Mouse (Mus musculus): ENCODE measurements around the gene Cdc14a. TPM values are rescaled to one million over a fixed set of nuclear protein-coding genes. Genes with fewer than 3 reads are reported as not detected.

Gene Cdc14a
- polyA plus RNA-seq, 1 experiment from 2014 or later = 3.4 TPM

- Histone ChIP-seq H3K4me2 (no peak overlapping the region), H3K36me3 (no peaks in the 10 kb centered on the region), H3K9me3 (no peaks in the 10 kb centered on the region), H3K4me3 (no peak overlapping the region), H3K9ac (no peak overlapping the region), H3K27ac (replicated peaks) (no peak overlapping the region), H3K4me1 (replicated peaks) (no peaks in the 10 kb centered on the region), H3K27me3 (no peaks in the 10 kb centered on the region)
- 63% methylated on average over 8 of the region's 8 CpGs for WGBS
- ATAC-seq (ENCODE audit: low FRiP score, low read depth) = peak; percentile 63; the same call in 1 of the 2 replicates
Measured at GRCm38 (mm10) chr3:116277146-116277545, 146.7 kb downstream of the Cdc14a start.

- Histone ChIP-seq H3K9me3 (no peaks in the 10 kb centered on the region), H3K27me3 (no peaks in the 10 kb centered on the region), H3K4me1 (replicated peaks) (no peaks in the 10 kb centered on the region), H3K36me3 (no peaks in the 10 kb centered on the region), H3K4me3 (no peak overlapping the region), H3K9ac (no peak overlapping the region), H3K27ac (replicated peaks) (no peak overlapping the region), H3K4me2 (no peak overlapping the region)
- ATAC-seq (ENCODE audit: low FRiP score, low read depth) = no peak
- 92% methylated on average over 6 of the region's 6 CpGs for WGBS
Measured at GRCm38 (mm10) chr3:116271679-116272078, 152.2 kb downstream of the Cdc14a start.

GRCm38 (mm10) chr3:116267036-116267654 is 156.7 kb downstream of the Cdc14a start:
- 0 out of 2 replicates have a peak, but pooled peaks have one; percentile 23 for ATAC-seq (ENCODE audit: low FRiP score, low read depth)
- no peak overlapping the region for H3K27ac ChIP-seq (replicated peaks)
- H3K9ac ChIP-seq = no peak overlapping the region
- 89% methylated on average over 2 of the region's 2 CpGs for WGBS
- H3K27me3 ChIP-seq = no peaks in the 10 kb centered on the region
- no peak overlapping the region for H3K4me2 ChIP-seq
- no peaks in the 10 kb centered on the region for H3K4me1 ChIP-seq (replicated peaks)
- no peaks in the 10 kb centered on the region for H3K36me3 ChIP-seq
- no peaks in the 10 kb centered on the region for H3K9me3 ChIP-seq
- no peak overlapping the region for H3K4me3 ChIP-seq

GRCm38 (mm10) chr3:116266360-116266759 is 157.5 kb downstream of the Cdc14a start:
- WGBS = 80% methylated on average over 3 of the region's 3 CpGs
- no peak overlapping the region for H3K4me3 ChIP-seq
- H3K4me1 ChIP-seq (replicated peaks) = no peaks in the 10 kb centered on the region
- ATAC-seq (ENCODE audit: low FRiP score, low read depth) = no peak
- no peaks in the 10 kb centered on the region for H3K9me3 ChIP-seq
- no peaks in the 10 kb centered on the region for H3K36me3 ChIP-seq
- H3K27ac ChIP-seq (replicated peaks) = no peak overlapping the region
- no peaks in the 10 kb centered on the region for H3K27me3 ChIP-seq
- H3K9ac ChIP-seq = no peak overlapping the region
- H3K4me2 ChIP-seq = no peak overlapping the region

GRCm38 (mm10) chr3:116263977-116264376 is 159.9 kb downstream of the Cdc14a start:
- no peak overlapping the region for H3K9ac ChIP-seq
- H3K36me3 ChIP-seq = no peaks in the 10 kb centered on the region
- no peak overlapping the region for H3K27ac ChIP-seq (replicated peaks)
- no peaks in the 10 kb centered on the region for H3K27me3 ChIP-seq
- 89% methylated on average over 1 of the region's 1 CpGs for WGBS
- H3K4me1 ChIP-seq (replicated peaks) = no peaks in the 10 kb centered on the region
- ATAC-seq (ENCODE audit: low FRiP score, low read depth) = no peak
- no peak overlapping the region for H3K4me3 ChIP-seq
- H3K4me2 ChIP-seq = no peak overlapping the region
- H3K9me3 ChIP-seq = no peaks in the 10 kb centered on the region

GRCm38 (mm10) chr3:116263061-116263460 is 160.8 kb downstream of the Cdc14a start:
- Histone ChIP-seq H3K9me3 (no peaks in the 10 kb centered on the region), H3K4me1 (replicated peaks) (no peaks in the 10 kb centered on the region), H3K36me3 (no peaks in the 10 kb centered on the region), H3K27ac (replicated peaks) (no peak overlapping the region), H3K4me2 (no peak overlapping the region), H3K4me3 (no peak overlapping the region), H3K27me3 (no peaks in the 10 kb centered on the region), H3K9ac (no peak overlapping the region)
- ATAC-seq (ENCODE audit: low FRiP score, low read depth) = no peak
- 92% methylated on average over 5 of the region's 5 CpGs for WGBS

- WGBS = 43% methylated on average over 5 of the region's 5 CpGs
- Histone ChIP-seq H3K4me1 (replicated peaks) (peaks cover 24% of the 10 kb centered on the region), H3K27ac (replicated peaks) (no peak overlapping the region), H3K36me3 (no peaks in the 10 kb centered on the region), H3K9me3 (no peaks in the 10 kb centered on the region), H3K27me3 (no peaks in the 10 kb centered on the region; the same call in 1 of the 2 replicates), H3K9ac (no peak overlapping the region), H3K4me2 (no peak overlapping the region), H3K4me3 (no peak overlapping the region)
- ATAC-seq (ENCODE audit: low FRiP score, low read depth) = no peak
Measured at GRCm38 (mm10) chr3:116256104-116256503, 167.7 kb downstream of the Cdc14a start.

- Histone ChIP-seq H3K36me3 (no peaks in the 10 kb centered on the region), H3K27me3 (peaks cover 7% of the 10 kb centered on the region; the same call in 1 of the 2 replicates), H3K4me2 (peak within 1 kb of the TSS; percentile 100), H3K4me1 (replicated peaks) (peaks cover 24% of the 10 kb centered on the region), H3K4me3 (peak within 1 kb of the TSS; percentile 58), H3K9ac (peak within 1 kb of the TSS; percentile 60), H3K9me3 (no peaks in the 10 kb centered on the region), H3K27ac (replicated peaks) (peak within 1 kb of the TSS; percentile 74)
- ATAC-seq (ENCODE audit: low FRiP score, low read depth) = peak; percentile 78
- WGBS = 1% methylated on average over 9 of the region's 9 CpGs
Measured at GRCm38 (mm10) chr3:116253077-116253531, 170.7 kb downstream of the Cdc14a start, which contains the start of gene Gpr88. Gene Gpr88, minus strand, starts transcription at chr3:116253503.

- Histone ChIP-seq H3K9me3 (no peaks in the 10 kb centered on the region), H3K36me3 (no peaks in the 10 kb centered on the region), H3K27me3 (peaks cover 7% of the 10 kb centered on the region; the same call in 1 of the 2 replicates), H3K4me1 (replicated peaks) (peaks cover 24% of the 10 kb centered on the region), H3K27ac (replicated peaks) (peak overlapping the region; percentile 74), H3K9ac (peak overlapping the region; percentile 60), H3K4me2 (peak overlapping the region; percentile 100), H3K4me3 (peak overlapping the region; percentile 58)
- peak; percentile 51 for ATAC-seq (ENCODE audit: low FRiP score, low read depth)
- under 1% methylated on average over 48 of the region's 48 CpGs for WGBS
Measured at GRCm38 (mm10) chr3:116252255-116253040, 171.4 kb downstream of the Cdc14a start.

GRCm38 (mm10) chr3:116251481-116252254 is 172.2 kb downstream of the Cdc14a start:
- peak; percentile 77 for ATAC-seq (ENCODE audit: low FRiP score, low read depth)
- H3K27ac ChIP-seq (replicated peaks) = peak overlapping the region; percentile 74
- H3K9me3 ChIP-seq = no peaks in the 10 kb centered on the region
- peak overlapping the region; percentile 100 for H3K4me2 ChIP-seq
- WGBS = under 1% methylated on average over 83 of the region's 86 CpGs
- peaks cover 7% of the 10 kb centered on the region; the same call in 1 of the 2 replicates for H3K27me3 ChIP-seq
- peaks cover 24% of the 10 kb centered on the region for H3K4me1 ChIP-seq (replicated peaks)
- peak overlapping the region; percentile 60 for H3K9ac ChIP-seq
- no peaks in the 10 kb centered on the region for H3K36me3 ChIP-seq
- peak overlapping the region; percentile 58 for H3K4me3 ChIP-seq

GRCm38 (mm10) chr3:116249026-116249425 is 174.8 kb downstream of the Cdc14a start:
- Histone ChIP-seq H3K9me3 (no peaks in the 10 kb centered on the region), H3K4me3 (no peak overlapping the region), H3K9ac (no peak overlapping the region), H3K27me3 (peaks cover 7% of the 10 kb centered on the region; the same call in 1 of the 2 replicates), H3K4me1 (replicated peaks) (peaks cover 24% of the 10 kb centered on the region), H3K27ac (replicated peaks) (no peak overlapping the region), H3K36me3 (no peaks in the 10 kb centered on the region), H3K4me2 (no peak overlapping the region)
- ATAC-seq (ENCODE audit: low FRiP score, low read depth) = no peak
- 57% methylated on average over 2 of the region's 2 CpGs for WGBS

All from hindbrain, embryonic 15.5 days (tissue).